Mouse (Mus musculus): ENCODE measurements around the gene Ropn1l.

Ropn1l gene

GRCm38 (mm10) chr15:31442698-31443097 lies 10.8 kb downstream of the Ropn1l start:
- no peak for DNase-seq (ENCODE audit: low read depth)

GRCm38 (mm10) chr15:31441996-31442395 lies 11.5 kb downstream of the Ropn1l start:
- DNase-seq (ENCODE audit: low read depth), result no peak

- no peak for DNase-seq (ENCODE audit: low read depth)
These were observed 16.7 kb downstream of the Ropn1l start for GRCm38 (mm10) chr15:31436811-31437210.

- no peak for DNase-seq (ENCODE audit: low read depth)
These were observed 17.5 kb downstream of the Ropn1l start for GRCm38 (mm10) chr15:31436083-31436482.

- no peak for DNase-seq (ENCODE audit: low read depth)
These were observed 19.8 kb downstream of the Ropn1l start for GRCm38 (mm10) chr15:31433768-31434167.

GRCm38 (mm10) chr15:31431847-31432246 lies 21.7 kb downstream of the Ropn1l start:
- DNase-seq (ENCODE audit: low read depth), result no peak

GRCm38 (mm10) chr15:31430014-31430413 lies 23.5 kb downstream of the Ropn1l start:
- DNase-seq (ENCODE audit: low read depth), result no peak

- no peak for DNase-seq (ENCODE audit: low read depth)
These were observed 24.1 kb downstream of the Ropn1l start for GRCm38 (mm10) chr15:31429429-31429828.

GRCm38 (mm10) chr15:31428571-31428970 lies 25.0 kb downstream of the Ropn1l start:
- peak; percentile 71 for DNase-seq (ENCODE audit: low read depth)

GRCm38 (mm10) chr15:31427390-31427789 lies 26.1 kb downstream of the Ropn1l start:
- DNase-seq (ENCODE audit: low read depth), result no peak

GRCm38 (mm10) chr15:31426066-31426706 lies 27.4 kb downstream of the Ropn1l start:
- DNase-seq (ENCODE audit: low read depth), result no peak

GRCm38 (mm10) chr15:31422649-31423369 lies 30.7 kb downstream of the Ropn1l start:
- no peak for DNase-seq (ENCODE audit: low read depth)

GRCm38 (mm10) chr15:31419037-31419436 lies 34.5 kb downstream of the Ropn1l start:
- no peak for DNase-seq (ENCODE audit: low read depth)

- DNase-seq (ENCODE audit: low read depth), result peak; percentile 23
These were observed 34.9 kb downstream of the Ropn1l start for GRCm38 (mm10) chr15:31418686-31419024.

GRCm38 (mm10) chr15:31417796-31418685 lies 35.5 kb downstream of the Ropn1l start:
- DNase-seq (ENCODE audit: low read depth), result peak; percentile 27

GRCm38 (mm10) chr15:31417409-31417795 lies 36.1 kb downstream of the Ropn1l start:
- DNase-seq (ENCODE audit: low read depth), result no peak

GRCm38 (mm10) chr15:31415181-31415580 lies 38.4 kb downstream of the Ropn1l start:
- no peak for DNase-seq (ENCODE audit: low read depth)

GRCm38 (mm10) chr15:31414179-31414898 lies 39.2 kb downstream of the Ropn1l start:
- DNase-seq (ENCODE audit: low read depth), result no peak

GRCm38 (mm10) chr15:31413662-31414061 lies 39.9 kb downstream of the Ropn1l start:
- DNase-seq (ENCODE audit: low read depth), result no peak

- DNase-seq (ENCODE audit: low read depth), result no peak
These were observed 40.6 kb downstream of the Ropn1l start for GRCm38 (mm10) chr15:31412933-31413332.

- no peak for DNase-seq (ENCODE audit: low read depth)
These were observed 41.1 kb downstream of the Ropn1l start for GRCm38 (mm10) chr15:31412436-31412835.

GRCm38 (mm10) chr15:31407490-31407889 lies 46.0 kb downstream of the Ropn1l start:
- no peak for DNase-seq (ENCODE audit: low read depth)
